Mouse (Mus musculus) embryo, embryonic 10 days (tissue): ENCODE measurements around the gene Gm49366.
"Not testable (repeated sequence)": the region's sequence is repeated elsewhere in the genome, so short reads cannot be mapped to it uniquely, and the experiment has no call there.

Source experiments
- DNase-seq: peaks from one replicate; pipeline ENCODE4 v3.0.0-alpha.2; 2015; ENCODE audit warnings: low spot score

The Gm49366 gene

GRCm38 (mm10) chr12:84032854-84033253 is 5.9 kb upstream of the Gm49366 start:
- DNase-seq = no peak

GRCm38 (mm10) chr12:84033302-84033701 is 5.4 kb upstream of the Gm49366 start:
- not testable (repeated sequence) for DNase-seq

- no peak for DNase-seq
Observed at GRCm38 (mm10) chr12:84034108-84034507, 4.6 kb upstream of the Gm49366 start.

- DNase-seq = peak; percentile 46
Observed at GRCm38 (mm10) chr12:84038241-84038640, 494 bp upstream of the Gm49366 start, which contains the start of gene Acot4. TSS of gene Acot4 (plus strand) at chr12:84038379.

- DNase-seq = no peak
Observed at GRCm38 (mm10) chr12:84042248-84042647, 3.5 kb downstream of the Gm49366 start.

DNA sequence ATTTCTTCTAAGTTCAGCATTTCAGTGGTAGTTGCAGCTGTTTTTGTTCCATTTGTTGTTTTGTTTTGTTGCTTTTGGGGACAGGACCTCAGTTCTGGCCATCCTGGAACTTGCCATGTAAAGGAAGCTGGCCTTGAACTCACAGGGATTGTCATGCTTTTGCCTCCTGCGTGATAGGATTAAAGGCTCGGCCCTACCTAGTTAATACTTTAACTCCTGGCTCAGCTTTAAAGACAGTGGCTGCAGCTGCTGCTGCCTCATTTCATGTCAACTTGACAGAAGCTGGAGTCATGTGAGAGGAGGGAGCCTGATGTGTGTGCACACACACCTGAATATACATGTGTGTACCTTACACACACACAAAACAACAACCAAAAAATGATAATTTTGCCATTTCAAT is 5.3 kb downstream of the Gm49366 start:
- no peak for DNase-seq

GRCm38 (mm10) chr12:84046906-84047305 is 8.2 kb downstream of the Gm49366 start:
- no peak for DNase-seq

DNA sequence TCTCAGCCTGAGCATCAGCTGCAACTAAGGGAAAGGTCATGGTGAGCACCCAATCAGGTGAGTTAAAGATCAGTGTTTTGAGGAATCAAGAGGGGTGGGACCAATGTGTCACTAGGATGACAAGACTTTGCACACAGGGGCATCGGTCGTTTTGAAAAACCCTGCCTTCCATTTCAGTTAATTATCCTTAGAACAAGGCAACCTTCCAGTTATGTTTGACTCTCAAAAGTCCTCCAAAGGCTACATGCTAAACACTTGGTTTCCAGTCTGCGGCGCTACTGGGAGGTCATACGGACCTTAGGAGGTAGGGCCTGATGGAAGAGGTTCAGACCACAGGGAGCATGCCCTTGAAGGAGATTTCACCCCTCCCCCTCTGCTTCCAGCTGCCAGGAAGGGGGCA is 12.0 kb downstream of the Gm49366 start:
- DNase-seq = not testable (repeated sequence)

DNA sequence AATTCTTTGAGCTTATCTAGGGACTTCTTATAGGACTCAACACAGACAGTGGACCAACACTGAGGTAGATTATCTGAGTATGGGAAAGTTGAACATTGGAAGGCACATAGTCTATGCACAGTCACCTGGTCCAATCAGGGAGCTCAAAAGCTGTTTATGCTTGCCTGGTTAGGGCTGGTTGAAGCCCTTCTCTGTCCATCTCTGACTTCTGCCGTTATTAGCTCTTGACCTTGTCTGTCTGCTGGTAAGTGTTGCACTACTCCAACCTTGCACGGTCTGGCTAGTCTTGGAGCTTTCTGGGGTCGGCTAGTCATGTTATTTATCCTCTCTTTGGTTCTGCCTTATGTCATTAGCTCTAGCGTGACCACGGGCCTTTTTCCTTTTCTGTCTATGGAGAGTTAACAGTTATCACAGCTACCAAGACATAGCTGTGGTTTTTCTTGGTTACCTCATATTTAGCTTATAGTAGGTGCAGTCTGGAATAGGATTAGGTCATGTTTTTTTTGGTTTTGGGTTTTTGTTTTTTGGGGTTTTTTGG is 13.3 kb downstream of the Gm49366 start, which contains the start of gene Acot3:
Acot3 (plus strand) TSS at position 208 of the 538 bp plus-strand sequence.
- no peak for DNase-seq

- no peak for DNase-seq
Observed at GRCm38 (mm10) chr12:84052609-84053008, 13.9 kb downstream of the Gm49366 start.

GRCm38 (mm10) chr12:84053173-84053572 is 14.4 kb downstream of the Gm49366 start:
- peak; percentile 4 for DNase-seq

GRCm38 (mm10) chr12:84053679-84054391 is 15.1 kb downstream of the Gm49366 start:
- DNase-seq = peak; percentile 53

DNA sequence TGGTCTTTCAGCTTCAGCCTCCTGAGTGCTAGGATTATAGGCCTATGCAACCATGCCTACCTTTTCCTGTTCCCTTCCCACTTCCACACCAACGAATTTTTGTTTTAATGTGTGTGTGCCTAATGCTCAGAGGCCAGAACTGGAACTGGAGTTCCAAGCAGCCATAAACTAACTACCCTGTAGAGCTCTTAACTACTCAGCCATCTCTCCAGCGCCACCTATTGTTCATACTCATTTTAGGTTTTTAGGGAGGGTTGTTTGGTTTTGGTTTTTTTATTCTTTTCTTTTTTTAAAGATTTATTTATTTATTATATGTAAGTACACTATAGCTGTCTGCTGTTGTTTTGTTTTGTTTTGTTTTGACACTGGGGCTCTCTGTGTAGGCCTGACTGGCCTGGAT is 22.2 kb downstream of the Gm49366 start:
- DNase-seq = peak; percentile 31

DNA sequence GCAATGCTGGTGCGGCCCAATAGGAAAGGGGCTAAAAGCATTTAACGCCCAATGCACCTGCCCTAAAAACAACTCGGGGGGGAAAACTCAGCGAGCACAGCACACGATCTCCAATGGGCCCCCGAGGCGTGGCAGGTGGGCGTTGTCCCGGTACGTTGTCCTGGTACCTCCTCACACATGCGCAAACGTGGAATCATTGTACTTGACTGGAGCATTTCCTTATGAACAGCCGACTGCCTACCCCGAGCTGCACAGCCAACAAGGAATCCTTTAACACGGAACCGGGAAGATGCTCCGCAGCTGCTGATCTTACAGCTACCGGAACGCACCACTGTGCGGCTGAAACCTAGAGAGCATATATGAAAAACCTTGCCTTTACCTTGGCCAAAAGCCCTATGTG is 23.6 kb downstream of the Gm49366 start:
- DNase-seq = no peak

DNA sequence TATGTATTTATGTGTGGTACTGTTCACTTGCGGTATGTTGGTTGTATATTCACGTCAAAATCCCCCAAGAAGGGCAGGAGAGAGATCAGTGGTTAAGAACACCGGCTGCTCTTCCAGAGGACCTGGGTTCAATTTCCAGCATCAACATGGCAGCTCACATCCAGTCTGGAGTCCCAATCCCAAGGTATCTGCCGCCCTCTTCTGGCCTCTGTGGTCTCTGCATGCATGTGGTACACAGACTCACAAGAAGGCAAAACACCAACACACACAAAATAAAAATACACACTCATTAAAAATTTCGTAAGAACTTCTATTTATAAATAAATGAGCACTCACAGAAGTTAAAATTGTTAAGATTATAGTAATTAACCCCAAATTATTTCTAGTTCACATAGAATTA is 24.5 kb downstream of the Gm49366 start:
- peak; percentile 26 for DNase-seq

DNA sequence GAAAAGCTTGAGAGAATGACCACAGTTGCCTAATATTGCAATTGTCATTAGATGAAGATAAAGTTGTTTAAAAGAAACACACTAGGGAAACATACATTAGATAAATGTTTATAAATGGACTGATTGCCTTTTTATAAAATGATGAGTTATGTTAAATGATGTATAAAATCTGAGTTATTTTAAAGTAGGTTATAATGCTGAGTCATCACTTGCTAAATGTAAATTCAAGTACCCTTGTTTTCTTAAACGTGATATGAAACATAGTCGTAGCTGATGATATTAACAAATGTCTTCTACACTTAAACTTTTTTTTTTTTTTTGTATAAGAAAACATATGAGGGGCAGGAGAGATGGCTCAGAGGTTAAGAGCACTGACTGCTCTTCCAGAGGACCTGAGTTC is 25.1 kb downstream of the Gm49366 start:
- no peak for DNase-seq

GRCm38 (mm10) chr12:84064621-84065020 is 25.9 kb downstream of the Gm49366 start:
- no peak for DNase-seq

- DNase-seq = no peak
Observed at GRCm38 (mm10) chr12:84067752-84068151, 29.0 kb downstream of the Gm49366 start.

GRCm38 (mm10) chr12:84068296-84068695 is 29.6 kb downstream of the Gm49366 start:
- no peak for DNase-seq

- no peak for DNase-seq
Observed at GRCm38 (mm10) chr12:84068986-84069385, 30.3 kb downstream of the Gm49366 start, which contains the start of gene Acot5. TSS of gene Acot5 (plus strand) at chr12:84069325.

DNA sequence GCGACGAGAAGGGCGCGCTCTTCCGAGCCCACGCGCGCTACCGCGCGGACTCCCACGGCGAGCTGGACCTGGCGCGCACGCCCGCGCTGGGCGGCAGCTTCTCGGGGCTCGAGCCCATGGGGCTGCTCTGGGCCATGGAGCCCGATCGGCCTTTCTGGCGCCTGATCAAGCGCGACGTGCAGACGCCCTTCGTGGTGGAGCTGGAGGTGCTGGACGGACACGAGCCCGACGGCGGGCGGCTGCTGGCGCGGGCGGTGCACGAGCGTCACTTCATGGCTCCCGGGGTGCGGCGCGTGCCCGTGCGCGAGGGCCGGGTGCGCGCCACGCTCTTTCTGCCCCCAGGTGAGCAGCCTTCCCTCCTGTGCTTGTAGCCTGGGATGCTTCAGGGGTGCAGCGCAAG is 30.8 kb downstream of the Gm49366 start:
- not testable (repeated sequence) for DNase-seq

DNA sequence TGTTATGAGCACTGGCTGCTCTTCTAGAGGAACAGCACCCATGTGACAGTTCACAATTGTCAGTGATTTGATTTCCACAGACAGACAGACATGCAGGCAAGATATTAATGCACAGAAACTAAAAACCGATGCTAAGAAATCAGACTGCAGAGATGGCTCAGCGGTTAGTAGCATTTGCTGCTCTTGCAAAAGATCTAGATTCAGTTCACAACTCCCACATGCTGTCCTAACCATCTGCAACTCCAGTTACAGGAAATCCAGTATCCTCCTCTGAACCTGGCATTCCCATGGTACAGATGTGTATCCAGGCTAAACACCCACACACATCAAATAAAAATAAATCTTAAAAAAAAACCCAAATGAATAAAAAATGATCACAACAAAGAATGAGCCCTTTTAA is 33.0 kb downstream of the Gm49366 start:
- DNase-seq = no peak

DNA sequence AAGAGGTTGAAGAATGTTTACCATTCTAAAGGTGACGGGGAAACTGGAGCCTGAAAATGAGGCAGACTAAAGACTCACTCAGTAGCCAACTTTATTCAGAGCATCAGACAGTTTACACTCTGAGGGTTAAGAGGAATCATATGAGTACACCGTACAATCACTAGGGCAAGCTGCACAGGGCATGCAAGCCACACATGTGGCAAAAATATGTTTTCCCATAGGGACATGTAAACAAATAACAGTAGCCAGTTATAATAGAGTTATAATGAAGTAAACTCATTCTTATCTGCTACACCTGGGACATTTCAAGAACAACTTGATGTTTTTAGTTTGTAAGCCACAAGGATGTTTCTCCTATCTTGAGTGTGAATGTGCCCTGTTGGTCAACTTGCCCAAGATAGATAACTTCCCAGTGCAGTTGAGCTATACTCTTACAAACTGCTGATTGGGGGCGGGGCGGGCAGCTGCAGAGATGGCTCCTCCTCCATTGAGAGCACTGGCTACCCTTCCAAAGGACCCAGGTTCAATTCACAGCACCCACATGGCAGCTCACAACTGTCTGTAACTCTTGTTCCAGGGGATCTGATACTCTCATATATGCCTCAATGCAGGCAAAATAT is 38.7 kb downstream of the Gm49366 start:
- no peak for DNase-seq
